Mouse (Mus musculus): Measurements from ENCODE around the gene Gm17409. TPM values are rescaled to one million over a fixed set of nuclear protein-coding genes. Genes with fewer than 3 reads are reported as not detected.

The Gm17409 gene
- total RNA-seq, 1 experiment from 2014 or later, result not detected

GRCm38 (mm10) chr2:58518517-58518916 is 48.6 kb downstream of the Gm17409 start:
- no peak for ATAC-seq (replicated peaks; ENCODE audit: insufficient number of reproducible peaks, low FRiP score, low TSS enrichment, poor library complexity, severe bottlenecking)

Other genes starting within 250 kb of the Gm17409 start
- 0.19 to 0.48 TPM (median 0.32 TPM) in 3 replicates for gene Acvr1c, start 112.2 kb upstream of the Gm17409 start, total RNA-seq (2017)
- gene Acvr1, start 97.0 kb downstream of the Gm17409 start, total RNA-seq (2017), result 1.1 to 2.3 TPM (median 2.1 TPM) in 3 replicates
- gene Upp2, start 97.2 kb downstream of the Gm17409 start, total RNA-seq (2017), result 0.97 to 2.3 TPM (median 1.3 TPM) in 3 replicates

Data from monocyte, adult 5-6 weeks (primary cell).